Mouse (Mus musculus) lung, postnatal 0 days (tissue): ENCODE data around the gene Irf2bpl. TPM values are rescaled to one million over a fixed set of nuclear protein-coding genes. Genes with fewer than 3 reads are reported as not detected.

ENCODE experiments used
- ATAC-seq: fragments of 200-750 bp; cut with Nextera tagmentation; 2 replicates; pipeline ENCODE4 v1.8.0; 2017; ENCODE audit warnings: moderate library complexity
- DNase-seq: peaks from one replicate; pipeline ENCODE4 v3.0.0-alpha.2; 2016; ENCODE audit warnings: low spot score
- H3K27ac ChIP-seq: fragments of 300-500 bp; sonication (generic); 2 replicates; pipeline ENCODE4 v1.5.1; 2014; ENCODE audit warnings: antibody characterized with exemption, mild to moderate bottlenecking, low read length, mixed read lengths
- H3K27me3 ChIP-seq: fragments of 300-500 bp; sonication (generic); replicated peaks from 2 replicates; pipeline ENCODE4 v1.6.1; 2014; ENCODE audit warnings: low read length, mixed read lengths; ENCODE audit not compliant: insufficient read depth
- H3K36me3 ChIP-seq: fragments of 300-500 bp; sonication (generic); 2 replicates; pipeline ENCODE4 v1.6.1; 2014; ENCODE audit warnings: low read length, mixed read lengths; ENCODE audit not compliant: insufficient read depth
- H3K4me1 ChIP-seq: fragments of 300-500 bp; sonication (generic); 2 replicates; pipeline ENCODE4 v1.6.1; 2014; ENCODE audit warnings: antibody characterized with exemption, low read depth, low read length, mixed read lengths; ENCODE audit not compliant: insufficient read depth
- H3K4me2 ChIP-seq: fragments of 300-500 bp; sonication (generic); replicated peaks from 2 replicates; pipeline ENCODE4 v1.6.1; 2014; ENCODE audit warnings: low read depth, mild to moderate bottlenecking, low read length, moderate library complexity, mixed read lengths
- H3K4me3 ChIP-seq: fragments of 300-500 bp; sonication (generic); 2 replicates; pipeline ENCODE4 v1.5.1; 2014; ENCODE audit warnings: low read depth, low read length
- H3K9ac ChIP-seq: fragments of 300-500 bp; sonication (generic); replicated peaks from 2 replicates; pipeline ENCODE4 v1.6.1; 2014; ENCODE audit warnings: low read depth, mild to moderate bottlenecking
- H3K9me3 ChIP-seq: fragments of 300-500 bp; sonication (generic); 2 replicates; pipeline ENCODE4 v1.6.1; 2016; ENCODE audit warnings: low read length, mixed read lengths
- CTCF ChIP-seq: IDR thresholded peaks from 2 replicates; pipeline ENCODE4 v1.5.1; 2016; ENCODE audit warnings: antibody characterized with exemption, mild to moderate bottlenecking
- EP300 ChIP-seq: IDR thresholded peaks from 2 replicates; pipeline ENCODE4 v1.6.1; 2016; ENCODE audit warnings: antibody characterized with exemption, mild to moderate bottlenecking, control low read depth
- WGBS: fragments of 180-500 bp; shearing (Covaris S2); extraction: QIAGEN DNeasy Blood & Tissue Kit; methylation state at CpG from one replicate; pipeline ENCODE4 v1.1.7; 2014; 5-methylcytosine and 5-hydroxymethylcytosine counted together
- polyA plus RNA-seq: library from polyadenylated mRNA; unstranded; fragments of >200 nt; fragmentation: Nextera tagmentation; extraction: Ambion mirVana; gene quantifications from 2 replicates; pipeline ENCODE4 v1.2.1, GENCODE M21; 2015

Irf2bpl gene
- polyA plus RNA-seq, 1 experiment from 2014 or later: 39.5 TPM

GRCm38 (mm10) chr12:86879446-86880085, 5.0 kb downstream of the Irf2bpl start:
- no peak overlapping the region for H3K4me3 ChIP-seq
- WGBS: 50% methylated on average over 6 of the region's 6 CpGs

DNA sequence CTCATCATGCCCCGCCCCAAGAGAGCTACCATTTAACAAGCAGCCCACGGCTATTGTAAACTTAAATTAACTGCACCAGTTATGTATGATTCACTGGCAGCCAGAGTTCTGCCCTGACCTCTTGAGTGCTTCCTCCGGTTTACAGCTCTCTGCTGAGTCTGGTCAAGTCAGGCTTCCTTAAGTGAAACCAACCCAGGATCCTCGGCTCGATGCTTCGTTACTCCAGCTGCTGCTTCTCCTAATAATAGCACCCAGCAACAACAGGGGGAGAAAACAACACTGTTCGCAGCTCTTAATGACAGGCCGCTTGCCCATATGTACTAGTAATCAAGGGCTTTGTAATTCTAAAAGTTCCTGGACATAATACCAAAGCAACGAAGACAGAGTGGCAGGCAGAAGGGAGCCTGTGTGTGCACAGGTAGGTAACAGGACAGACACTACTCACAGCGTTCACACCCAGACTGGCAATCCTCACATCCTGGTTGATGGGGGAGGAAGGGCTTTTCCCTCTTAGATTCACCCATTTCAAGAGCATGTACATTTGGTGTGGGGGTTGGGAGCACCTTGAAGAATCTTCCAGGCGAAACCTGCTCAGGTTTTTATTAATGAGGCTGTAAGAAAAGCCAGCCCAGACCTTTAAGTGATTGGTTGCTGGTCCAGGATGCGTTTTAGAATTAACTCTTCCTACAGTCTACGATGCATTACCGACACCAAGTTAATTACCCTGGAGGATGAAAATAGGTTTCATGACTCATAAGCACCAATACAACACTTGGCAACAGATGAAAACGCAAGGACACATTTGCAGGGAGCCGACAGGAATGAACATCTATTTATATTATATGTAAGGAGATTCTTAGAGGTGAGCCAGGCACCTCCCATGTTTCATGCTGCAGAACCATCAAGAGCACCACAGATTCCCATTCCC, 5.9 kb downstream of the Irf2bpl start:
- Histone ChIP-seq H3K36me3 (no peaks in the 10 kb centered on the region), H3K9ac (no peak overlapping the region)
- WGBS: 50% methylated on average over 16 of the region's 16 CpGs

More at GRCm38 (mm10) chr12:86879446-86880085, 5.0 kb downstream of the Irf2bpl start:
- H3K9ac ChIP-seq: no peak overlapping the region
- H3K9me3 ChIP-seq: no peaks in the 10 kb centered on the region
- no peaks in the 10 kb centered on the region for H3K27me3 ChIP-seq
- H3K4me2 ChIP-seq: no peak overlapping the region
- H3K4me1 ChIP-seq: no peaks in the 10 kb centered on the region
- H3K36me3 ChIP-seq: no peaks in the 10 kb centered on the region
- TF ChIP-seq CTCF: no peak
- no peak for TF ChIP-seq EP300
- DNase-seq (peak; percentile 8), ATAC-seq (no peak)
- no peak overlapping the region for H3K27ac ChIP-seq

GRCm38 (mm10) chr12:86876981-86877380, 7.6 kb downstream of the Irf2bpl start:
- Histone ChIP-seq H3K4me2 (no peak overlapping the region), H3K9me3 (no peaks in the 10 kb centered on the region), H3K27me3 (no peaks in the 10 kb centered on the region), H3K9ac (no peak overlapping the region), H3K4me1 (peaks cover 4% of the 10 kb centered on the region; the same call in 1 of the 2 replicates), H3K4me3 (no peak overlapping the region), H3K27ac (no peak overlapping the region), H3K36me3 (no peaks in the 10 kb centered on the region)
- DNase-seq (no peak), ATAC-seq (no peak)
- WGBS: 94% methylated on average over 4 of the region's 4 CpGs
- no peak for TF ChIP-seq EP300
- TF ChIP-seq CTCF: no peak

More for the DNA sequence above, 5.9 kb downstream of the Irf2bpl start:
- H3K27me3 ChIP-seq: no peaks in the 10 kb centered on the region
- H3K4me3 ChIP-seq: no peak overlapping the region
- no peak overlapping the region for H3K27ac ChIP-seq
- H3K4me1 ChIP-seq: no peaks in the 10 kb centered on the region
- H3K9me3 ChIP-seq: no peaks in the 10 kb centered on the region
- H3K4me2 ChIP-seq: no peak overlapping the region
- no peak for TF ChIP-seq CTCF
- TF ChIP-seq EP300: no peak
- ATAC-seq (no peak), DNase-seq (peak; percentile 73)

DNA sequence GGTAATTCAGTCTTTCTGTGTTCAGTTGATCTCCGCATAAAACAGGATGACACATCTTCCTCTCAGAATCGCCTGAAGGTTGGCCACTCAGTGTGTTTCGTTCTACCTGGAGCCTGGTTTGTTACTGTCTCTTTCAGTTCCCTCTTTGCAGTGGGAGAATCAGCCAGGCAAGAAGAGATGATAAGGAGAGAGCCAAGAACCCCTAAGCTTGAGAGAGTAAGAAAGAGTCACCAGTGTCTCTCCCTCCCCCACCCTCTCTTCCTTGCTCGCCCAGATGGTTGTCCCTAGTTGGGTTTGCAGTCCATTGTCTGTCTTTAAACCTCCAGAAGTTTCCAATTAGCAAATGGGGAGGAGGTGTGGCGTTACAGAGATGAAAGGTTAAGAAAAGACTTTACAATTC, 8.5 kb downstream of the Irf2bpl start:
- 87% methylated on average over 5 of the region's 5 CpGs for WGBS
- H3K4me2 ChIP-seq: no peak overlapping the region
- H3K27me3 ChIP-seq: no peaks in the 10 kb centered on the region
- H3K36me3 ChIP-seq: no peaks in the 10 kb centered on the region
- no peaks in the 10 kb centered on the region for H3K9me3 ChIP-seq
- ATAC-seq (no peak), DNase-seq (no peak)
- H3K4me3 ChIP-seq: no peak overlapping the region
- H3K4me1 ChIP-seq: peaks cover 4% of the 10 kb centered on the region; the same call in 1 of the 2 replicates
- no peak overlapping the region for H3K9ac ChIP-seq
- TF ChIP-seq EP300 (no peak), CTCF (no peak)
- H3K27ac ChIP-seq: no peak overlapping the region

GRCm38 (mm10) chr12:86872335-86873040, 12.1 kb downstream of the Irf2bpl start:
- no peak overlapping the region for H3K4me2 ChIP-seq
- 43% methylated on average over 9 of the region's 9 CpGs for WGBS
- no peaks in the 10 kb centered on the region for H3K36me3 ChIP-seq
- TF ChIP-seq EP300 (peak; percentile 46; the same call in 1 of the 2 replicates), CTCF (no peak)
- H3K27ac ChIP-seq: peak overlapping the region; percentile 57
- ATAC-seq: peak; percentile 83
- H3K4me1 ChIP-seq: peaks cover 4% of the 10 kb centered on the region; the same call in 1 of the 2 replicates
- no peaks in the 10 kb centered on the region for H3K9me3 ChIP-seq
- H3K27me3 ChIP-seq: no peaks in the 10 kb centered on the region
- no peak overlapping the region for H3K9ac ChIP-seq
- H3K4me3 ChIP-seq: no peak overlapping the region
- peak; percentile 86 for DNase-seq
